Mouse (Mus musculus) heart, postnatal 0 days (tissue): ENCODE data around the gene B230104I21Rik. TPM values are rescaled to one million over a fixed set of nuclear protein-coding genes. Genes with fewer than 3 reads are reported as not detected.
A peak's percentile ranks its signal among the peaks of the same experiment; 100 is the strongest.

ENCODE experiments used
- ATAC-seq: fragments of 200-750 bp; cut with Nextera tagmentation; 2 replicates; pipeline ENCODE4 v1.8.0; 2017; ENCODE audit warnings: low read depth, moderate number of reproducible peaks, moderate library complexity; ENCODE audit not compliant: insufficient read depth
- DNase-seq: peaks from one replicate; pipeline ENCODE4 v3.0.0-alpha.2; 2016; ENCODE audit warnings: low spot score
- H3K27ac ChIP-seq: fragments of 300-500 bp; sonication (generic); 2 replicates; pipeline ENCODE4 v1.5.1; 2014; ENCODE audit warnings: low read depth, mild to moderate bottlenecking
- H3K27me3 ChIP-seq: fragments of 300-500 bp; sonication (generic); 2 replicates; pipeline ENCODE4 v1.6.1; 2014; ENCODE audit warnings: low read length, mixed read lengths; ENCODE audit not compliant: control insufficient read depth, insufficient read depth
- H3K36me3 ChIP-seq: fragments of 300-500 bp; sonication (generic); replicated peaks from 2 replicates; pipeline ENCODE4 v1.6.1; 2014; ENCODE audit warnings: low read length, mixed read lengths; ENCODE audit not compliant: control insufficient read depth, insufficient read depth
- H3K4me1 ChIP-seq: fragments of 300-500 bp; sonication (generic); 2 replicates; pipeline ENCODE4 v1.6.1; 2014; ENCODE audit warnings: antibody characterized with exemption; ENCODE audit not compliant: control insufficient read depth, insufficient read depth
- H3K4me2 ChIP-seq: fragments of 300-500 bp; sonication (generic); 2 replicates; pipeline ENCODE4 v1.6.1; 2014; ENCODE audit warnings: low read depth, mild to moderate bottlenecking, low read length, moderate library complexity
- H3K4me3 ChIP-seq: fragments of 300-500 bp; sonication (generic); 2 replicates; pipeline ENCODE4 v1.5.1; 2014; ENCODE audit warnings: low read depth, low read length
- H3K9ac ChIP-seq: fragments of 300-500 bp; sonication (generic); replicated peaks from 2 replicates; pipeline ENCODE4 v1.6.1; 2014; ENCODE audit warnings: low read depth, low read length, mixed read lengths
- H3K9me3 ChIP-seq: fragments of 300-500 bp; sonication (generic); replicated peaks from 2 replicates; pipeline ENCODE4 v1.6.1; 2016; ENCODE audit warnings: low read length; ENCODE audit not compliant: control insufficient read depth
- CTCF ChIP-seq: IDR thresholded peaks from 2 replicates; pipeline ENCODE4 v1.5.1; 2016; ENCODE audit warnings: antibody characterized with exemption, control low read depth, low read depth
- EP300 ChIP-seq: IDR thresholded peaks from 2 replicates; pipeline ENCODE4 v1.6.1; 2016; ENCODE audit warnings: antibody characterized with exemption, low read depth
- WGBS: fragments of 180-500 bp; shearing (Covaris S2); extraction: QIAGEN DNeasy Blood & Tissue Kit; methylation state at CpG from one replicate; pipeline ENCODE4 v1.1.7; 2014; 5-methylcytosine and 5-hydroxymethylcytosine counted together
- polyA plus RNA-seq: library from polyadenylated mRNA; unstranded; fragments of >200 nt; fragmentation: Nextera tagmentation; extraction: Ambion mirVana; gene quantifications from 2 replicates; pipeline ENCODE4 v1.2.1, GENCODE M21; 2015
- total RNA-seq: library from RNA; depleted of rRNA; stranded (reverse); fragments of >200 nt; gene quantifications from 2 replicates; pipeline ENCODE4 v1.2.3, GENCODE M21; 2014; ENCODE audit warnings: low replicate concordance

B230104I21Rik gene
- total and polyA plus RNA-seq, 2 experiments from 2014 or later: not detected

DNA sequence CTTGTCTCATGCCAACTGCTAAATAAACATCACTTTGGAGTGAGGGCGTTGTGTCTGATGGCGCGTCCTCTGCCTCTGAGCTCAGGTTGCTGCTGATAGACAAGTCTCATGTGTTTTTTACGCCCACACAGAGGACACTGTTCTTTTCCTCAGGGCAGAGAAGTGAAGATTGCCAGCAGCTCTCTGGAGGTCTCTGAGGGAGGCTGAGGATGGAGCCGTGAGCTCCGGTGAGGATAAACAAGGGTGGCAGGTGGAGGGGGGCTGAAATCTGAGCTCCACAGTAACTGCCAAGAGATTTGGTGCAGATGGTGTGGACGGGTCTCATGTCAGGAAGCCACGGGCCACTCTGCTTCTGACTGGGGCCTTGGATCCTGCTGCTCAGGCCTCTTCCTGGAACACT lies 50.9 kb downstream of the B230104I21Rik start:
- Histone ChIP-seq H3K4me3 (no peak overlapping the region), H3K9me3 (no peaks in the 10 kb centered on the region), H3K27ac (no peak overlapping the region), H3K27me3 (no peaks in the 10 kb centered on the region), H3K4me1 (peaks cover 23% of the 10 kb centered on the region), H3K9ac (no peak overlapping the region), H3K36me3 (no peaks in the 10 kb centered on the region), H3K4me2 (no peak overlapping the region)
- DNase-seq (no peak), ATAC-seq (no peak)
- WGBS: 27% methylated on average over 8 of the region's 8 CpGs
- TF ChIP-seq CTCF: no peak

DNA sequence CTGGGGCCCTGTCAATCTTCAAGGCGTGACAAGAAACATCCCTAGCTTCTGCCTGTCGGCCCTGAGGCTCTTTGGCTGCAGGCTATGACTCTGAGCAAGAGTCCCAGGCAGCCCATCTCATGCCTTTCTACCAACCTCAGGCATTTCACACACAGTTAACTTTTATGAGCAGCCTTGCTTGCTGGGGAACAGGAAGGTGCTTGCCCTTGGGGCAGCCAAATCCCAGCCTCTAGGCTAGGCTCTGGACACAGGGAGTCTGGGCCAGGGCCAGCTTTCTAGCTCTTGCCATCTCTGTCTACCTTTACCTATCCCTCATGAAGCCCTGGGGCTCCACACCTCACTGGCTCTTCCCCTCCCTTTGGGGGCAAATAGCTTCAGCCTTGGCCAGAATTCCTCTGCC lies 53.7 kb downstream of the B230104I21Rik start:
- Histone ChIP-seq H3K27me3 (no peaks in the 10 kb centered on the region), H3K9me3 (no peaks in the 10 kb centered on the region), H3K4me3 (no peak overlapping the region), H3K4me1 (peaks cover 40% of the 10 kb centered on the region), H3K27ac (no peak overlapping the region), H3K9ac (no peak overlapping the region), H3K36me3 (no peaks in the 10 kb centered on the region), H3K4me2 (no peak overlapping the region)
- DNase-seq (no peak), ATAC-seq (no peak)
- no peak for TF ChIP-seq CTCF
- no peak for TF ChIP-seq EP300
- 82% methylated on average over 2 of the region's 2 CpGs for WGBS

DNA sequence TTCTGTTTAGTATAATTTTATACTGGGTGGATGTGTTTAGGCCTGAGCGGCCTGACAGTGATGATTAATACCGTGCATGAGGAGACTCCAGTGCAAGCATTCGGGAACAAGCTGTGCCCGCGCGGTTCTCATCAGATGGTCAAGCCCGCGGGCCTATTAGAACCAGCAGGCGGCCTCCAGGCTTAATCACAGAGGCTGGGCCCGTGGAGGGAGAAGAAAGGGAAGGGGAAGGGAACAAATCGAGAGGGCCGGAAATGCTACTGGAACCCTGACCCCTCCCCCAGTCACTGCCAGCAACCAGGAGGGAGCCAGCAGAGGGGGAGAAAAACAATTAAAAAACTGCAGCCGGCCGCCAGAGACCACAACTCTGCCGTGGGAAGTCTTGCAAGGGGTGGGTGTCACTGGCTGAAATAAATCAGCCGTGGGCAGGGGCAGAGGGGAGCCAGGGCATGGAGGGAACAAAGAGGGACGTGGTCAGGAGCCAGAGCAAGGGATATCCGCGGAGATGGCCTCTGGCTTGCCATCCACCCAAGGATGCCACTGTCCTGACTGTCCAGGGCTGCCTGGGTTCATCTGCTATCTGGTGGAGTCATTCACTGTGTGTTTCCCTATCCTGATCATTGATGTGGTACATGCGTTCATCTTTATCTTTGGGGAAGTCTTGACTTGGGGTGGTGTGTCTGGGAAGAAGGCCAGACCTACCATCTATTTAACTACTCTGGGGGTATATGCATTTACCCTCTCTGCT lies 54.6 kb downstream of the B230104I21Rik start:
- no peak for ATAC-seq

DNA sequence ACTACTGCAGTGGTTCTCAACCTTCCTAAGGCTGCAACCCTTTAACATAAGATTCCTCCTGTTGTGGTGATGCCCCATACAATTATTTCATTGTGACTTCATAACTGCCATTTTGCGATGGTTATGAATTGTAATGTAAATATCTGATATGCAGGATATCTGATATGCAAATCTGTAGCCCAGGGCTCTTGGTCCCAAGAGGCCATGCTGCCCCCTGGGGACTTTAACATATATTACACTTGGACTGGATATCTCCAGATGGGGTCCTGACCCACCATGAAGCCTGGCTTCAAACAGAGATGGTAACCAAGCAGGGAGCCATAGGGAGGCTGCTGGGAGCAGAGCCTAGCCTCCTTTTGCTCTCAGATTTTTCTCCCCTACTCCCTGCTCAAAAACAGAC lies 56.7 kb downstream of the B230104I21Rik start:
- Histone ChIP-seq H3K9ac (no peak overlapping the region), H3K4me3 (no peak overlapping the region), H3K36me3 (no peaks in the 10 kb centered on the region), H3K4me2 (no peak overlapping the region), H3K4me1 (peaks cover 24% of the 10 kb centered on the region), H3K9me3 (no peaks in the 10 kb centered on the region), H3K27me3 (no peaks in the 10 kb centered on the region), H3K27ac (peak overlapping the region; percentile 83)
- DNase-seq (no peak), ATAC-seq (no peak)
- 83% methylated on average over 1 of the region's 1 CpGs for WGBS
- TF ChIP-seq EP300: no peak
- TF ChIP-seq CTCF: peak; percentile 16

More for the DNA sequence above, 54.6 kb downstream of the B230104I21Rik start:
- Histone ChIP-seq H3K4me3 (no peak overlapping the region), H3K27me3 (no peaks in the 10 kb centered on the region), H3K36me3 (no peaks in the 10 kb centered on the region), H3K4me2 (no peak overlapping the region), H3K4me1 (peaks cover 37% of the 10 kb centered on the region), H3K9me3 (no peaks in the 10 kb centered on the region), H3K9ac (peak overlapping the region; percentile 44), H3K27ac (no peak overlapping the region)
- peak; percentile 44 for DNase-seq
- TF ChIP-seq EP300 (no peak), CTCF (peak; percentile 5; the same call in 1 of the 2 replicates)
- 34% methylated on average over 20 of the region's 20 CpGs for WGBS

DNA sequence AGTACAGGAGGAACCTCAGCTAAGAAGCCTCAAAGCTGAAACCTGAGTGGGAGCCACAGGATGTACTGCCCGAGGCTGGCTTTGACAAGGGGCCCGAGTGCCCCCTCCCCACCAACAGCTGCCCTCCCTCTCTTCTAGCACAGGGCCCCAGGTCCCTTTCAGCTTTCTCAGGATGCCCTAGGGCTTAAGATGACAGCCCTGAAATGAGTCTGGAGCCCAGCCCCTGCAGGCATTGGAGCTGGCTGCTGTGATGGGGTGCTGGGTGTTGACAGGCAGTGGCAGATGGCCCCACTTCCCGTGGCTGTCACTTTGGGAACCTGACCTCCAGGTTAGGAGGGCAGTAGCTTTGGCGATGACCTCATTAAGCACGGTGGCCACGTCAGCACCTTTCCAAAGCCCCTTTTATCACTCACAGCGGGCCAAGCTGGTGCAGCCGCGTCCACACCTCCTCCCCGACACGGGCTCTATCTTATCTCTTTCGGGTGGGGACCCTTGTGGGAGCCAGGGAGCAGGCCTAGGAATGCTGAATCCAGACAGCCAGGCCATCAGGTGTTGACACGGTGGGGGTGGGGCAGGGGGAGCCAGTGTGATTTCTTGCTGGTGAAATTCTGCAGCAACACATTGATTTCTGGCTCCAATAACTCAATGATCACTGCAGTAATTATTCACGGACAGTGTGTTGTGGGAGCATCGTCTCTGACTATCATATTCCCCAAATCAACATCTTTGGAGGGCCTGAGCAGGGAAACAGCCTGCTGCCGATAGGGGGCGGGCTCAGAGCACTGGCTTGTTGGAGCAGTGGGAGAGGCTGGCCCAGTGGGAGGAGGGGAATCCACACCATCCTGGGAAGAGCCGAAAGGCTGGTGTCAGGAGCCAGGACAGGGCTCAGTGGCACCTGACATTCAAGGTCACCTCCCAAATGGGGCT lies 57.5 kb downstream of the B230104I21Rik start:
- Histone ChIP-seq H3K36me3 (no peaks in the 10 kb centered on the region), H3K4me2 (no peak overlapping the region), H3K9me3 (no peaks in the 10 kb centered on the region), H3K9ac (no peak overlapping the region), H3K27me3 (no peaks in the 10 kb centered on the region), H3K4me3 (no peak overlapping the region), H3K4me1 (peaks cover 24% of the 10 kb centered on the region), H3K27ac (peak overlapping the region; percentile 83)
- TF ChIP-seq EP300 (peak; percentile 91), CTCF (peak; percentile 75)
- ATAC-seq (peak; percentile 93), DNase-seq (peak; percentile 88)
- 4% methylated on average over 18 of the region's 18 CpGs for WGBS
